Mouse (Mus musculus): Measurements from ENCODE around the gene Gm3952. TPM values are rescaled to one million over a fixed set of nuclear protein-coding genes. Genes with fewer than 3 reads are reported as not detected.

The Gm3952 gene
- polyA plus RNA-seq, 1 experiment from 2014 or later, result not detected

- TF ChIP-seq CTCF (IDR thresholded peaks at IDR 0.05; ENCODE audit: low read depth), result peak; percentile 77
- WGBS, result 54% methylated on average over 1 of the region's 1 CpGs
- Histone ChIP-seq H3K36me3 (ENCODE audit: insufficient read depth, low read length) (peaks cover 56% of the 10 kb centered on the region), H3K4me3 (replicated peaks; ENCODE audit: low read depth, low read length) (no peak overlapping the region), H3K9ac (ENCODE audit: low read depth, low read length) (no peak overlapping the region), H3K4me2 (ENCODE audit: low read length) (no peak overlapping the region), H3K9me3 (replicated peaks; ENCODE audit: low read length) (no peaks in the 10 kb centered on the region), H3K27me3 (ENCODE audit: insufficient read depth, low read length) (no peaks in the 10 kb centered on the region), H3K27ac (no peak overlapping the region), H3K4me1 (replicated peaks; ENCODE audit: insufficient read depth, low read length) (no peaks in the 10 kb centered on the region)
- DNase-seq (ENCODE audit: low spot score) (peak; percentile 73), ATAC-seq (replicated peaks; ENCODE audit: low FRiP score, low read depth) (0 out of 2 replicates have a peak, but pooled peaks have one; percentile 57)
Observed at GRCm38 (mm10) chr8:128724819-128725218, 73.7 kb downstream of the Gm3952 start.

GRCm38 (mm10) chr8:128716184-128716583, 82.3 kb downstream of the Gm3952 start:
- Histone ChIP-seq H3K9me3 (replicated peaks; ENCODE audit: low read length) (no peaks in the 10 kb centered on the region), H3K36me3 (ENCODE audit: insufficient read depth, low read length) (peaks cover 49% of the 10 kb centered on the region), H3K9ac (ENCODE audit: low read depth, low read length) (no peak overlapping the region), H3K27ac (no peak overlapping the region), H3K4me3 (replicated peaks; ENCODE audit: low read depth, low read length) (no peak overlapping the region), H3K4me2 (ENCODE audit: low read length) (no peak overlapping the region), H3K27me3 (ENCODE audit: insufficient read depth, low read length) (no peaks in the 10 kb centered on the region), H3K4me1 (replicated peaks; ENCODE audit: insufficient read depth, low read length) (no peaks in the 10 kb centered on the region)
- no peak for DNase-seq (ENCODE audit: low spot score)
- no peak for ATAC-seq (replicated peaks; ENCODE audit: low FRiP score, low read depth)
- TF ChIP-seq CTCF (IDR thresholded peaks at IDR 0.05; ENCODE audit: low read depth), result no peak

GRCm38 (mm10) chr8:128709261-128709660, 89.2 kb downstream of the Gm3952 start:
- H3K27ac ChIP-seq, result no peak overlapping the region
- no peak for ATAC-seq (replicated peaks; ENCODE audit: low FRiP score, low read depth)
- H3K27me3 ChIP-seq (ENCODE audit: insufficient read depth, low read length), result no peaks in the 10 kb centered on the region
- peak; percentile 87 for TF ChIP-seq CTCF (IDR thresholded peaks at IDR 0.05; ENCODE audit: low read depth)
- H3K9me3 ChIP-seq (replicated peaks; ENCODE audit: low read length), result no peaks in the 10 kb centered on the region
- H3K9ac ChIP-seq (ENCODE audit: low read depth, low read length), result no peak overlapping the region
- WGBS, result 47% methylated on average over 3 of the region's 3 CpGs
- peaks cover 38% of the 10 kb centered on the region for H3K36me3 ChIP-seq (ENCODE audit: insufficient read depth, low read length)
- H3K4me3 ChIP-seq (replicated peaks; ENCODE audit: low read depth, low read length), result no peak overlapping the region
- H3K4me1 ChIP-seq (replicated peaks; ENCODE audit: insufficient read depth, low read length), result 0 out of 2 replicates have a peak, but pooled peaks cover 3% of the 10 kb centered on the region
- peak; percentile 80 for DNase-seq (ENCODE audit: low spot score)
- H3K4me2 ChIP-seq (ENCODE audit: low read length), result no peak overlapping the region

- no peak overlapping the region for H3K4me2 ChIP-seq (ENCODE audit: low read length)
- no peak for TF ChIP-seq CTCF (IDR thresholded peaks at IDR 0.05; ENCODE audit: low read depth)
- no peaks in the 10 kb centered on the region for H3K9me3 ChIP-seq (replicated peaks; ENCODE audit: low read length)
- no peak overlapping the region for H3K27ac ChIP-seq
- H3K4me3 ChIP-seq (replicated peaks; ENCODE audit: low read depth, low read length), result no peak overlapping the region
- H3K27me3 ChIP-seq (ENCODE audit: insufficient read depth, low read length), result no peaks in the 10 kb centered on the region
- peaks cover 10% of the 10 kb centered on the region for H3K36me3 ChIP-seq (ENCODE audit: insufficient read depth, low read length)
- H3K4me1 ChIP-seq (replicated peaks; ENCODE audit: insufficient read depth, low read length), result 0 out of 2 replicates have a peak, but pooled peaks cover 3% of the 10 kb centered on the region
- no peak for DNase-seq (ENCODE audit: low spot score)
- no peak overlapping the region for H3K9ac ChIP-seq (ENCODE audit: low read depth, low read length)
- ATAC-seq (replicated peaks; ENCODE audit: low FRiP score, low read depth), result no peak
- 83% methylated on average over 2 of the region's 2 CpGs for WGBS
Observed at GRCm38 (mm10) chr8:128704836-128705235, 93.7 kb downstream of the Gm3952 start.

GRCm38 (mm10) chr8:128704376-128704775, 94.1 kb downstream of the Gm3952 start:
- no peak overlapping the region for H3K4me3 ChIP-seq (replicated peaks; ENCODE audit: low read depth, low read length)
- no peaks in the 10 kb centered on the region for H3K9me3 ChIP-seq (replicated peaks; ENCODE audit: low read length)
- no peak overlapping the region for H3K9ac ChIP-seq (ENCODE audit: low read depth, low read length)
- H3K27me3 ChIP-seq (ENCODE audit: insufficient read depth, low read length), result no peaks in the 10 kb centered on the region
- DNase-seq (ENCODE audit: low spot score), result no peak
- peaks cover 10% of the 10 kb centered on the region for H3K36me3 ChIP-seq (ENCODE audit: insufficient read depth, low read length)
- no peak for TF ChIP-seq CTCF (IDR thresholded peaks at IDR 0.05; ENCODE audit: low read depth)
- no peak overlapping the region for H3K4me2 ChIP-seq (ENCODE audit: low read length)
- WGBS, result 73% methylated on average over 1 of the region's 1 CpGs
- no peak overlapping the region for H3K27ac ChIP-seq
- 0 out of 2 replicates have a peak, but pooled peaks cover 3% of the 10 kb centered on the region for H3K4me1 ChIP-seq (replicated peaks; ENCODE audit: insufficient read depth, low read length)
- ATAC-seq (replicated peaks; ENCODE audit: low FRiP score, low read depth), result no peak

- Histone ChIP-seq H3K9ac (ENCODE audit: low read depth, low read length) (no peak overlapping the region), H3K9me3 (replicated peaks; ENCODE audit: low read length) (no peaks in the 10 kb centered on the region), H3K27me3 (ENCODE audit: insufficient read depth, low read length) (no peaks in the 10 kb centered on the region), H3K4me2 (ENCODE audit: low read length) (no peak overlapping the region), H3K4me1 (replicated peaks; ENCODE audit: insufficient read depth, low read length) (0 out of 2 replicates have a peak, but pooled peaks cover 4% of the 10 kb centered on the region), H3K36me3 (ENCODE audit: insufficient read depth, low read length) (no peaks in the 10 kb centered on the region), H3K27ac (no peak overlapping the region), H3K4me3 (replicated peaks; ENCODE audit: low read depth, low read length) (no peak overlapping the region)
- DNase-seq (ENCODE audit: low spot score) (no peak), ATAC-seq (replicated peaks; ENCODE audit: low FRiP score, low read depth) (no peak)
- TF ChIP-seq CTCF (IDR thresholded peaks at IDR 0.05; ENCODE audit: low read depth), result no peak
- WGBS, result 72% methylated on average over 3 of the region's 3 CpGs
Observed at GRCm38 (mm10) chr8:128697945-128698344, 100.5 kb downstream of the Gm3952 start.
